Mouse (Mus musculus) spleen, adult 2 months (tissue): ENCODE data around the gene Comt. TPM values are rescaled to one million over a fixed set of nuclear protein-coding genes. Genes with fewer than 3 reads are reported as not detected.

Experiments used
- DNase-seq, 2 experiments: peaks; one replicate each; pipeline versions ENCODE4 v3.0.0 to v3.0.0-alpha.2; 2012 to 2021; ENCODE audit warnings: low spot score in 2 of 2, low read depth in 1 of 2
- H3K27ac ChIP-seq: fragments of 200-500 bp; 2 replicates; pipeline ENCODE4 v1.5.1; 2012; ENCODE audit warnings: low read length, inconsistent platforms; ENCODE audit not compliant: insufficient read depth
- H3K27me3 ChIP-seq: fragments of 200-500 bp; 2 replicates; pipeline ENCODE4 v1.6.1; 2012; ENCODE audit warnings: mild to moderate bottlenecking, moderate library complexity, low read length, inconsistent platforms; ENCODE audit not compliant: control insufficient read depth, insufficient read depth
- H3K36me3 ChIP-seq: fragments of 200-500 bp; 2 replicates; pipeline ENCODE4 v1.6.1; 2012; ENCODE audit warnings: mild to moderate bottlenecking, low read length, inconsistent platforms; ENCODE audit not compliant: control insufficient read depth, insufficient read depth
- H3K4me1 ChIP-seq: fragments of 200-500 bp; 2 replicates; pipeline ENCODE4 v1.6.1; 2011; ENCODE audit warnings: inconsistent platforms; ENCODE audit not compliant: control insufficient read depth, insufficient read depth, insufficient read length
- H3K4me3 ChIP-seq: fragments of 200-500 bp; 2 replicates; pipeline ENCODE4 v1.5.1; 2011; ENCODE audit warnings: mild to moderate bottlenecking, inconsistent platforms; ENCODE audit not compliant: insufficient read depth, insufficient read length; ENCODE audit errors: extremely low read depth
- CTCF ChIP-seq: fragments of 200-500 bp; IDR thresholded peaks from 2 replicates; pipeline ENCODE4 v1.5.1; 2011; ENCODE audit warnings: mild to moderate bottlenecking, inconsistent platforms; ENCODE audit not compliant: insufficient read depth, insufficient read length, insufficient replicate concordance; ENCODE audit errors: extremely low read depth
- POLR2A ChIP-seq: fragments of 200-500 bp; IDR thresholded peaks from 2 replicates; pipeline ENCODE4 v1.6.1; 2011; ENCODE audit warnings: low read depth, low read length, inconsistent platforms
- WGBS: fragments of 180-500 bp; shearing (Covaris S2); methylation state at CpG from one replicate; pipeline ENCODE4 v1.1.7; 2018; 5-methylcytosine and 5-hydroxymethylcytosine counted together
- polyA plus RNA-seq: library from polyadenylated mRNA; depleted of rRNA; stranded (reverse); fragments of >200 nt; gene quantifications from 2 replicates; pipeline ENCODE4 v1.2.3, GENCODE M21; 2012

Comt gene
- polyA plus RNA-seq, 1 experiment: 64.7 TPM

- Histone ChIP-seq H3K4me1 (peaks cover 11% of the 10 kb centered on the region; the same call in 1 of the 2 replicates), H3K36me3 (peaks cover 10% of the 10 kb centered on the region), H3K27me3 (no peaks in the 10 kb centered on the region), H3K27ac (no peak overlapping the region), H3K4me3 (no peak overlapping the region)
- DNase-seq: no peak
- TF ChIP-seq CTCF: no peak
- TF ChIP-seq POLR2A: no peak
- WGBS: 87% methylated on average over 6 of the region's 6 CpGs
These were observed 28.8 kb upstream of the Comt start for GRCm38 (mm10) chr16:18455407-18455806.

DNA sequence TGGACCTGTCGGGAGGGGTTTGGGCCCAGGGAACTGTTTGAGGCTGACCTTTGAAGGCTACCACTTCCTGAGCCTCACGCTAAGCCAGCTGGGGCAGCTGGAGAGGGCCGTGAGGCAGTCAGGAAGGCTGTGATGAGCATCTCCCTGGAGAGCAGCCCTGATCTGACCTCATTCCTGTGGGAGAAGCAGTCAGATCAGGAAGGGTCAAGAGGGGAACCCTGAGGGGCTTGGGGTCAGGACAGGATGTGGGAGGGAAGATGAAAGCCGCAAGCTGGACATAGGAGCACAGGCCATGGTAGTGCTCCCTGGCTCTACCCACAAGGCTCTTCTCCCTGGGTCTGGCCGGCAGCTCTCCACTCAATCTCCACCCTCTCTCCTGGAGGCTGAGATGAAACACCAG lies 27.2 kb upstream of the Comt start:
- no peaks in the 10 kb centered on the region for H3K27me3 ChIP-seq
- no peak overlapping the region for H3K27ac ChIP-seq
- H3K4me3 ChIP-seq: no peak overlapping the region
- 73% methylated on average over 5 of the region's 5 CpGs for WGBS
- TF ChIP-seq CTCF (no peak), POLR2A (no peak)
- no peak for DNase-seq
- no peaks in the 10 kb centered on the region; the same call in 1 of the 2 replicates for H3K4me1 ChIP-seq
- peaks cover 13% of the 10 kb centered on the region for H3K36me3 ChIP-seq

- no peaks in the 10 kb centered on the region for H3K4me1 ChIP-seq
- no peak for TF ChIP-seq CTCF
- no peak for TF ChIP-seq POLR2A
- H3K27ac ChIP-seq: no peak overlapping the region
- no peaks in the 10 kb centered on the region for H3K27me3 ChIP-seq
- no peak for DNase-seq
- no peak overlapping the region for H3K4me3 ChIP-seq
- WGBS: 88% methylated on average over 8 of the region's 8 CpGs
- peaks cover 8% of the 10 kb centered on the region for H3K36me3 ChIP-seq
These were observed 25.8 kb upstream of the Comt start for GRCm38 (mm10) chr16:18452361-18452862.

DNA sequence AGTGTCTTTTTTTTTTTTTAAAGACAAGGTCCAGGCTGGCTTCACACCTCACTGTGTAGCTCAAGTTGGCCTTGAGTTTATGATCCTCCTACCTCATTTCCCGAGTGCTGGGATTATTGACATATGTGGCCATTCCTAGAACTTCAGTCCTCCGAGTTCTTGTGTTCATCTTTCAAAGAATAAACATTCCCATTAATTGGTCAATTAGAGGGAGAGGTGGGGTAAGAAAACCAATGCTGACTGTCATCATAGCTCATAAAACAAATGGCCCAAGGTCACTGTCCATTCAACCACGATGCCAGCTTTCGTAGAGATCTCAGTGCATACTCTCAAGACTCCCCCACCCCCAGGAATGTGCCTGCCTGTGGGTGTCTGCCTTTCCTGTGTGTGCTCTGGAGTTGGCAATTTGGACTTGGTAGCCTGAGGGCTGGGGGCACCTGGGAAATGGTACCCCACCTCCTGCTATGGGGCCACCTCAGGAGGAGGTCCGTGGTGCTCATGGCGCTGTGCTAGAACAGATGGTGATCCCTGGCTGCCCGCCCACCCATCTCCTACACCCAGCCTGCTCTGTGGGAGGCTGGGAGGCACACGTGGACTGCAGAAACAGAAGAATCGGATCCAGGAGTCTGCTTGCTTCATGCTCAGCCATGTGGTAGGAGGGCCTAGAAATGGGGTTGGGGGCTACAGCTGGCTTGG lies 25.0 kb upstream of the Comt start:
- Histone ChIP-seq H3K27me3 (no peaks in the 10 kb centered on the region), H3K4me1 (no peaks in the 10 kb centered on the region), H3K27ac (no peak overlapping the region), H3K36me3 (peaks cover 8% of the 10 kb centered on the region), H3K4me3 (no peak overlapping the region)
- TF ChIP-seq CTCF: no peak
- TF ChIP-seq POLR2A: no peak
- DNase-seq: no peak
- 93% methylated on average over 9 of the region's 9 CpGs for WGBS

GRCm38 (mm10) chr16:18449005-18449404 lies 22.4 kb upstream of the Comt start:
- 91% methylated on average over 4 of the region's 4 CpGs for WGBS
- DNase-seq: no peak
- TF ChIP-seq CTCF: no peak
- peaks cover 12% of the 10 kb centered on the region for H3K36me3 ChIP-seq
- no peaks in the 10 kb centered on the region for H3K4me1 ChIP-seq
- H3K27me3 ChIP-seq: no peaks in the 10 kb centered on the region
- H3K27ac ChIP-seq: no peak overlapping the region
- H3K4me3 ChIP-seq: no peak overlapping the region

- no peak for DNase-seq
- Histone ChIP-seq H3K4me1 (no peaks in the 10 kb centered on the region), H3K4me3 (no peak overlapping the region), H3K27ac (no peak overlapping the region), H3K27me3 (no peaks in the 10 kb centered on the region), H3K36me3 (peaks cover 12% of the 10 kb centered on the region)
- TF ChIP-seq POLR2A (no peak), CTCF (no peak)
- 85% methylated on average over 6 of the region's 6 CpGs for WGBS
These were observed 21.5 kb upstream of the Comt start for GRCm38 (mm10) chr16:18448104-18448503.

- H3K27ac ChIP-seq: no peak overlapping the region
- TF ChIP-seq POLR2A: no peak
- TF ChIP-seq CTCF: no peak
- no peak for DNase-seq
- no peak overlapping the region for H3K4me3 ChIP-seq
- H3K36me3 ChIP-seq: peaks cover 12% of the 10 kb centered on the region
- no peaks in the 10 kb centered on the region for H3K27me3 ChIP-seq
- H3K4me1 ChIP-seq: no peaks in the 10 kb centered on the region
These were observed 20.6 kb upstream of the Comt start for GRCm38 (mm10) chr16:18447243-18447642.
